ENCODE assay signal across 16 mouse cellular contexts in genomic region chr14:58917853-58918252, GRCm38 (mm10).
A peak's percentile ranks its signal among the peaks of the same experiment; 100 is the strongest.
DNase-seq lines count a peak whose midpoint lies in the region; ATAC-seq and TF ChIP-seq lines count a peak whose summit lies in the region.
"Had no signal": no experiment of that assay in that cellular context is flagged by ENCODE, and none has a peak within 500 bp of the region (broad histone marks: within the 10 kb centered on the region; RNA-seq: fewer than 3 reads in every experiment).

No protein-coding gene starts in this region.

- peak; percentile 56 for TF ChIP-seq CTCF in heart, adult 2 months (IDR thresholded peaks at IDR 0.05)
- TF ChIP-seq CTCF in lung, postnatal 0 days (IDR thresholded peaks at IDR 0.05): peak; percentile 42
- TF ChIP-seq CTCF in lung, adult 2 months (IDR thresholded peaks at IDR 0.05; ENCODE audit: insufficient read depth, low read length): no peak

- no peaks in the 10 kb centered on the region for H3K79me2 ChIP-seq in heart, adult 2 months (replicated peaks; ENCODE audit: control insufficient read depth, insufficient read depth, low read length)

- no peak overlapping the region for H3K4me3 ChIP-seq in heart, adult 2 months
- no peak overlapping the region for H3K4me3 ChIP-seq in lung, postnatal 0 days (ENCODE audit: low read depth, low read length)
- no peak overlapping the region for H3K4me3 ChIP-seq in lung, adult 2 months (replicated peaks; ENCODE audit: extremely low read depth, low read depth, low read length)
- no peak overlapping the region for H3K4me3 ChIP-seq in embryonic facial prominence, embryonic 14.5 days (ENCODE audit: low read depth, low read length)
- H3K4me3 ChIP-seq: hindbrain, embryonic 10.5 days; liver, embryonic 13.5 days had no signal

- H3K4me2 ChIP-seq in lung, postnatal 0 days (replicated peaks; ENCODE audit: low read depth, low read length): no peak overlapping the region
- no peak overlapping the region for H3K4me2 ChIP-seq in embryonic facial prominence, embryonic 14.5 days (ENCODE audit: low read depth, low read length)
- H3K4me2 ChIP-seq: heart, embryonic 11.5 days; liver, embryonic 13.5 days had no signal

- TF ChIP-seq EP300 in heart, adult 2 months (IDR thresholded peaks at IDR 0.05; ENCODE audit: insufficient read depth, low read depth, low read length): no peak
- no peak for TF ChIP-seq EP300 in lung, postnatal 0 days (IDR thresholded peaks at IDR 0.05)

- WGBS in heart, adult 2 months: 37% methylated on average over 9 of the region's 9 CpGs
- whole genome bisulfite sequencing in lung, postnatal 0 days: 51% methylated on average over 9 of the region's 9 CpGs
- WGBS in lung, adult 2 months: 45% methylated on average over 9 of the region's 9 CpGs
- 42% methylated on average over 9 of the region's 9 CpGs for WGBS in embryonic facial prominence, embryonic 14.5 days

- DNase-seq in heart, adult 2 months: no peak
- no peak for DNase-seq in heart, adult 9 months (ENCODE audit: low spot score in 2 of 2)
- DNase-seq in lung, postnatal 0 days (ENCODE audit: low spot score): no peak
- no peak for DNase-seq in lung, adult 2 months
- peak; percentile 47 for DNase-seq in embryonic facial prominence, embryonic 14.5 days (ENCODE audit: low spot score)
- peak; percentile 41 to 63 for DNase-seq in thymus, postnatal 36 days
- DNase-seq in gastrocnemius, postnatal 36 days: no peak
- DNase-seq: cerebellum, adult 11 months; cerebellum, postnatal 36 days; kidney, postnatal 14 days; liver, embryonic 13.5 days; lung, postnatal 14 days; right cerebral cortex, postnatal 14 days had no signal

- H3K4me1 ChIP-seq in heart, adult 2 months (ENCODE audit: control insufficient read depth, insufficient read depth, low read length): no peaks in the 10 kb centered on the region
- no peaks in the 10 kb centered on the region for H3K4me1 ChIP-seq in lung, postnatal 0 days (ENCODE audit: insufficient read depth, low read depth, low read length)
- no peaks in the 10 kb centered on the region for H3K4me1 ChIP-seq in lung, adult 2 months (ENCODE audit: control insufficient read depth, insufficient read depth, low read length)
- H3K4me1 ChIP-seq in embryonic facial prominence, embryonic 14.5 days (ENCODE audit: control insufficient read depth, insufficient read depth, low read length): no peaks in the 10 kb centered on the region
- H3K4me1 ChIP-seq: hindbrain, embryonic 10.5 days; liver, embryonic 13.5 days had no signal

- no peaks in the 10 kb centered on the region for H3K36me3 ChIP-seq in heart, adult 2 months (ENCODE audit: control insufficient read depth, insufficient read depth, low read length)
- H3K36me3 ChIP-seq in lung, postnatal 0 days (ENCODE audit: insufficient read depth, low read length): no peaks in the 10 kb centered on the region
- H3K36me3 ChIP-seq in embryonic facial prominence, embryonic 14.5 days (ENCODE audit: control insufficient read depth, insufficient read depth, low read length): no peaks in the 10 kb centered on the region
- H3K36me3 ChIP-seq: hindbrain, embryonic 10.5 days; liver, embryonic 13.5 days had no signal

- intact Hi-C loops in heart, adult 2 months (cut with DNase I): no loop called here
- intact Hi-C loops in gastrocnemius, postnatal 36 days (cut with DNase I): no loop called here

- H3K27ac ChIP-seq in heart, adult 2 months: no peak overlapping the region
- H3K27ac ChIP-seq in lung, postnatal 0 days (ENCODE audit: low read length): no peak overlapping the region
- H3K27ac ChIP-seq in embryonic facial prominence, embryonic 14.5 days (replicated peaks; ENCODE audit: low read depth, low read length): no peak overlapping the region
- H3K27ac ChIP-seq: hindbrain, embryonic 10.5 days; liver, embryonic 13.5 days had no signal

- no peak for TF ChIP-seq POLR2A in heart, adult 2 months (IDR thresholded peaks at IDR 0.05; ENCODE audit: insufficient read depth, low read depth, low read length)
- no peak for TF ChIP-seq POLR2A in lung, adult 2 months (IDR thresholded peaks at IDR 0.05; ENCODE audit: borderline replicate concordance, extremely low read depth, low read depth, low read length)

- no peak for ATAC-seq in lung, postnatal 0 days
- no peak for ATAC-seq in embryonic facial prominence, embryonic 14.5 days (ENCODE audit: low read depth)
- ATAC-seq: forebrain, embryonic 14.5 days had no signal

- H3K27me3 ChIP-seq in heart, adult 2 months (ENCODE audit: control insufficient read depth, insufficient read depth, low read length): no peaks in the 10 kb centered on the region
- no peaks in the 10 kb centered on the region for H3K27me3 ChIP-seq in lung, postnatal 0 days (replicated peaks; ENCODE audit: insufficient read depth, low read length)
- no peaks in the 10 kb centered on the region for H3K27me3 ChIP-seq in embryonic facial prominence, embryonic 14.5 days (replicated peaks; ENCODE audit: control insufficient read depth, insufficient read depth, low read length)
- H3K27me3 ChIP-seq: liver, embryonic 13.5 days had no signal

- H3K9ac ChIP-seq in heart, adult 2 months (ENCODE audit: low read depth, low read length): no peak overlapping the region
- no peak overlapping the region for H3K9ac ChIP-seq in lung, postnatal 0 days (replicated peaks; ENCODE audit: low read depth)
- H3K9ac ChIP-seq in embryonic facial prominence, embryonic 14.5 days (ENCODE audit: low read depth, low read length): no peak overlapping the region
- H3K9ac ChIP-seq: liver, embryonic 13.5 days had no signal

- H3K9me3 ChIP-seq in lung, postnatal 0 days (ENCODE audit: low read length): no peaks in the 10 kb centered on the region
- no peaks in the 10 kb centered on the region for H3K9me3 ChIP-seq in embryonic facial prominence, embryonic 14.5 days (ENCODE audit: control insufficient read depth, low read length)
- H3K9me3 ChIP-seq: hindbrain, embryonic 10.5 days; liver, embryonic 13.5 days had no signal

Comparison
In these comparisons a context has a peak if more than half of its experiments do, and no peak if none do; other contexts are left out.
1. DNase-seq: peak in embryonic facial prominence, embryonic 14.5 days (single experiment) and thymus, postnatal 36 days (2 of 2); none in heart, adult 2 months (0 of 2), heart, adult 9 months (0 of 2), lung, postnatal 0 days (single experiment), lung, adult 2 months (single experiment) and gastrocnemius, postnatal 36 days (0 of 2).